Mouse (Mus musculus): ENCODE results near the gene Tmem242.

GRCm38 (mm10) chr17:5396213-5396612, 43.8 kb downstream of the Tmem242 start:
- no peak for TF ChIP-seq CTCF (IDR thresholded peaks at IDR 0.05; ENCODE audit: low read depth)
- TF ChIP-seq EP300 (IDR thresholded peaks at IDR 0.05; ENCODE audit: low read depth), result no peak

Data from liver, postnatal 0 days (tissue).